In the genomic region with DNA sequence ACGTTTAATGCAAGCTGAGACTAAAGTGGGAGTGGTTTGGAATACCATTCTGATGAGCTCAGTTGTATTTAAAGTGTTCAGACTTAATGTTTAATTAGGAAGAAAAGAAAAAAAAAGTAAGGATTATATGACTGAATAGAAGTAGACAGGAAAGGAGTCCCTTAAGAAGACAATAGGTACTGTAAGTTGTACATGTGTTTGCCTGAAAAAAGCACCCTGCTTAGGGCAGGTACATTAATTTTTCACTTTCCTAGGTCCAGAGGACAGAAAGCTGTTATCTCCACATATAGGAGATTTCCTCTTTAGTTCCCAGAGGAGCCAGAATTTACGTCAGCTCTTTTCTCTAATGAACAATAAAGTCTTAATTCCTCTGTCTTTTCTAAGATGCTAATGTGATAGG, we compare ENCODE assay signal across 17 mouse cellular contexts. TPM values are rescaled to one million over a fixed set of nuclear protein-coding genes. Genes with fewer than 3 reads are reported as not detected.
"Had no signal": no experiment of that assay in that cellular context is flagged by ENCODE, and none has a peak within 500 bp of the region (broad histone marks: within the 10 kb centered on the region; RNA-seq: fewer than 3 reads in every experiment).

No protein-coding gene starts in this region.

- H3K9ac ChIP-seq: limb, embryonic 12.5 days; liver, embryonic 13.5 days; liver, postnatal 0 days; neural tube, embryonic 12.5 days had no signal

- H3K4me3 ChIP-seq: layer of hippocampus, adult 2 months; limb, embryonic 12.5 days; liver, embryonic 13.5 days; myocyte; neural tube, embryonic 12.5 days had no signal

- H3K27ac ChIP-seq: layer of hippocampus, adult 2 months; limb, embryonic 12.5 days; liver, embryonic 13.5 days; neural tube, embryonic 12.5 days; stomach, postnatal 0 days had no signal

- H3K27me3 ChIP-seq: limb, embryonic 12.5 days; liver, embryonic 13.5 days; neural tube, embryonic 12.5 days had no signal

- H3K9me3 ChIP-seq: limb, embryonic 12.5 days; liver, embryonic 13.5 days; neural tube, embryonic 12.5 days had no signal

- H3K4me2 ChIP-seq: limb, embryonic 12.5 days; liver, embryonic 13.5 days; neural tube, embryonic 12.5 days had no signal

- H3K36me3 ChIP-seq: limb, embryonic 12.5 days; liver, embryonic 13.5 days; neural tube, embryonic 12.5 days had no signal

- DNase-seq: kidney, postnatal 4 days; liver; liver, embryonic 13.5 days; liver, postnatal 0 days; midbrain, embryonic 14.5 days; right cerebral cortex, adult 18-20 months; right cerebral cortex, postnatal 25 days; thymus, postnatal 4 days had no signal

- H3K4me1 ChIP-seq: limb, embryonic 12.5 days; liver, embryonic 13.5 days; neural tube, embryonic 12.5 days had no signal

RNA-seq across cellular contexts. Expression of gene Olfr987, which starts 58.5 kb away (rescaled TPM):
- total RNA-seq: layer of hippocampus, adult 2 months; layer of hippocampus, postnatal 10 days; left cerebral cortex, postnatal 36 days; megakaryocyte progenitor cell, adult 5-6 weeks had no signal
- polyA plus RNA-seq: kidney, embryonic 16.5 days; limb, embryonic 12.5 days; liver, embryonic 13.5 days; liver, postnatal 0 days; midbrain, embryonic 14.5 days; myocyte; neural tube, embryonic 12.5 days; stomach, postnatal 0 days had no signal
